Mouse (Mus musculus): ENCODE measurements at regions not wholly inside any gene's neighbourhood (a gene's known extent, or its start where the extent isn't known, plus 50 kb on each side); places are given as distances from the start of the nearest gene placed in this dataset.

- Histone ChIP-seq H3K4me3 (replicated peaks; ENCODE audit: extremely low read depth, low read depth, low read length) (no peak overlapping the region), H3K4me1 (ENCODE audit: control insufficient read depth, insufficient read depth, low read length) (no peaks in the 10 kb centered on the region)
- no peak for TF ChIP-seq POLR2A (IDR thresholded peaks at IDR 0.05; ENCODE audit: borderline replicate concordance, extremely low read depth, low read depth, low read length)
- no peak for TF ChIP-seq CTCF (IDR thresholded peaks at IDR 0.05; ENCODE audit: insufficient read depth, low read length)
- WGBS, result 77% methylated on average over 10 of the region's 10 CpGs
- DNase-seq, result no peak
Observed at GRCm38 (mm10) chr16:77986884-77987529, 314.3 kb upstream of the Cxadr start.

GRCm38 (mm10) chr16:77948785-77949184 lies 346.9 kb upstream of the Gm11146 start:
- TF ChIP-seq POLR2A (IDR thresholded peaks at IDR 0.05; ENCODE audit: borderline replicate concordance, extremely low read depth, low read depth, low read length), result no peak
- TF ChIP-seq CTCF (IDR thresholded peaks at IDR 0.05; ENCODE audit: insufficient read depth, low read length), result no peak
- 70% methylated on average over 1 of the region's 1 CpGs for WGBS

GRCm38 (mm10) chr16:77945442-77945841 lies 343.5 kb upstream of the Gm11146 start:
- no peaks in the 10 kb centered on the region for H3K4me1 ChIP-seq (ENCODE audit: control insufficient read depth, insufficient read depth, low read length)
- H3K4me3 ChIP-seq (replicated peaks; ENCODE audit: extremely low read depth, low read depth, low read length), result no peak overlapping the region
- whole genome bisulfite sequencing, result 24% methylated on average over 2 of the region's 2 CpGs
- TF ChIP-seq CTCF (IDR thresholded peaks at IDR 0.05; ENCODE audit: insufficient read depth, low read length) (no peak), POLR2A (IDR thresholded peaks at IDR 0.05; ENCODE audit: borderline replicate concordance, extremely low read depth, low read depth, low read length) (no peak)
- no peak for DNase-seq

More at GRCm38 (mm10) chr16:77948785-77949184, 346.9 kb upstream of the Gm11146 start:
- no peaks in the 10 kb centered on the region for H3K4me1 ChIP-seq (ENCODE audit: control insufficient read depth, insufficient read depth, low read length)
- no peak overlapping the region for H3K4me3 ChIP-seq (replicated peaks; ENCODE audit: extremely low read depth, low read depth, low read length)
- no peak for DNase-seq

- WGBS, result 79% methylated on average over 9 of the region's 9 CpGs
- TF ChIP-seq CTCF (IDR thresholded peaks at IDR 0.05; ENCODE audit: insufficient read depth, low read length) (no peak), POLR2A (IDR thresholded peaks at IDR 0.05; ENCODE audit: borderline replicate concordance, extremely low read depth, low read depth, low read length) (no peak)
- no peak for DNase-seq
- no peaks in the 10 kb centered on the region for H3K4me1 ChIP-seq (ENCODE audit: control insufficient read depth, insufficient read depth, low read length)
- no peak overlapping the region for H3K4me3 ChIP-seq (replicated peaks; ENCODE audit: extremely low read depth, low read depth, low read length)
Observed at GRCm38 (mm10) chr16:77931025-77931723, 329.3 kb upstream of the Gm11146 start.

- Histone ChIP-seq H3K4me1 (ENCODE audit: control insufficient read depth, insufficient read depth, low read length) (no peaks in the 10 kb centered on the region), H3K4me3 (replicated peaks; ENCODE audit: extremely low read depth, low read depth, low read length) (no peak overlapping the region)
- DNase-seq, result no peak
- TF ChIP-seq POLR2A (IDR thresholded peaks at IDR 0.05; ENCODE audit: borderline replicate concordance, extremely low read depth, low read depth, low read length) (no peak), CTCF (IDR thresholded peaks at IDR 0.05; ENCODE audit: insufficient read depth, low read length) (no peak)
- WGBS, result 59% methylated on average over 6 of the region's 6 CpGs
Observed at GRCm38 (mm10) chr16:77914160-77915070, 312.5 kb upstream of the Gm11146 start.

- Histone ChIP-seq H3K4me1 (ENCODE audit: control insufficient read depth, insufficient read depth, low read length) (no peaks in the 10 kb centered on the region), H3K4me3 (replicated peaks; ENCODE audit: extremely low read depth, low read depth, low read length) (no peak overlapping the region)
- DNase-seq, result no peak
- no peak for TF ChIP-seq CTCF (IDR thresholded peaks at IDR 0.05; ENCODE audit: insufficient read depth, low read length)
- no peak for TF ChIP-seq POLR2A (IDR thresholded peaks at IDR 0.05; ENCODE audit: borderline replicate concordance, extremely low read depth, low read depth, low read length)
- WGBS, result 32% methylated on average over 2 of the region's 2 CpGs
Observed at GRCm38 (mm10) chr16:77894247-77894646, 292.4 kb upstream of the Gm11146 start.

GRCm38 (mm10) chr16:77893690-77894089 lies 291.8 kb upstream of the Gm11146 start:
- DNase-seq, result no peak
- 56% methylated on average over 2 of the region's 2 CpGs for WGBS
- Histone ChIP-seq H3K4me1 (ENCODE audit: control insufficient read depth, insufficient read depth, low read length) (no peaks in the 10 kb centered on the region), H3K4me3 (replicated peaks; ENCODE audit: extremely low read depth, low read depth, low read length) (no peak overlapping the region)
- TF ChIP-seq POLR2A (IDR thresholded peaks at IDR 0.05; ENCODE audit: borderline replicate concordance, extremely low read depth, low read depth, low read length) (no peak), CTCF (IDR thresholded peaks at IDR 0.05; ENCODE audit: insufficient read depth, low read length) (no peak)

GRCm38 (mm10) chr16:77892731-77893130 lies 290.8 kb upstream of the Gm11146 start:
- H3K4me1 ChIP-seq (ENCODE audit: control insufficient read depth, insufficient read depth, low read length), result no peaks in the 10 kb centered on the region
- DNase-seq, result no peak
- 93% methylated on average over 2 of the region's 2 CpGs for WGBS
- TF ChIP-seq CTCF (IDR thresholded peaks at IDR 0.05; ENCODE audit: insufficient read depth, low read length) (no peak), POLR2A (IDR thresholded peaks at IDR 0.05; ENCODE audit: borderline replicate concordance, extremely low read depth, low read depth, low read length) (no peak)
- no peak overlapping the region for H3K4me3 ChIP-seq (replicated peaks; ENCODE audit: extremely low read depth, low read depth, low read length)

GRCm38 (mm10) chr16:77889348-77889747 lies 287.5 kb upstream of the Gm11146 start:
- no peak overlapping the region for H3K4me3 ChIP-seq (replicated peaks; ENCODE audit: extremely low read depth, low read depth, low read length)
- no peaks in the 10 kb centered on the region for H3K4me1 ChIP-seq (ENCODE audit: control insufficient read depth, insufficient read depth, low read length)
- no peak for DNase-seq
- 88% methylated on average over 11 of the region's 11 CpGs for WGBS
- no peak for TF ChIP-seq POLR2A (IDR thresholded peaks at IDR 0.05; ENCODE audit: borderline replicate concordance, extremely low read depth, low read depth, low read length)
- no peak for TF ChIP-seq CTCF (IDR thresholded peaks at IDR 0.05; ENCODE audit: insufficient read depth, low read length)

All from lung, adult 2 months (tissue).